Mouse (Mus musculus): ENCODE measurements around the gene Dnajc1. TPM values are rescaled to one million over a fixed set of nuclear protein-coding genes. Genes with fewer than 3 reads are reported as not detected.

Gene Dnajc1
- polyA plus RNA-seq (2012; rRNA removed) = 6.9 TPM in 2 replicates

GRCm38 (mm10) chr2:18392331-18393021 lies at the start of gene Dnajc1:
Dnajc1 (minus strand) TSS chr2:18392830.

